Mouse (Mus musculus) limb, embryonic 13.5 days (tissue): ENCODE results near the gene Bola2. TPM values are rescaled to one million over a fixed set of nuclear protein-coding genes. Genes with fewer than 3 reads are reported as not detected.

Experiments
- ATAC-seq: fragments of 200-750 bp; cut with Nextera tagmentation; 2 replicates; pipeline ENCODE4 v1.8.0; 2017; ENCODE audit warnings: low read depth, moderate number of reproducible peaks, moderate TSS enrichment; ENCODE audit not compliant: low FRiP score
- H3K27ac ChIP-seq: fragments of 300-500 bp; sonication (generic); 2 replicates; pipeline ENCODE4 v1.5.1; 2015; ENCODE audit warnings: inconsistent platforms, mild to moderate bottlenecking, moderate library complexity
- H3K27me3 ChIP-seq: fragments of 300-500 bp; sonication (generic); 2 replicates; pipeline ENCODE4 v1.6.1; 2015; ENCODE audit warnings: mild to moderate bottlenecking, inconsistent platforms
- H3K36me3 ChIP-seq: fragments of 300-500 bp; sonication (generic); 2 replicates; pipeline ENCODE4 v1.6.1; 2015; ENCODE audit warnings: inconsistent platforms, mild to moderate bottlenecking, moderate library complexity
- H3K4me1 ChIP-seq: fragments of 300-500 bp; sonication (generic); 2 replicates; pipeline ENCODE4 v1.6.1; 2015; ENCODE audit warnings: inconsistent platforms
- H3K4me2 ChIP-seq: fragments of 300-500 bp; sonication (generic); replicated peaks from 2 replicates; pipeline ENCODE4 v1.6.1; 2015; ENCODE audit warnings: inconsistent platforms, mild to moderate bottlenecking, moderate library complexity
- H3K4me3 ChIP-seq: fragments of 300-500 bp; sonication (generic); 2 replicates; pipeline ENCODE4 v1.5.1; 2015; ENCODE audit warnings: moderate library complexity, mild to moderate bottlenecking, inconsistent platforms
- H3K9ac ChIP-seq: fragments of 300-500 bp; sonication (generic); 2 replicates; pipeline ENCODE4 v1.6.1; 2015; ENCODE audit warnings: mild to moderate bottlenecking, inconsistent platforms
- H3K9me3 ChIP-seq: fragments of 300-500 bp; sonication (generic); 2 replicates; pipeline ENCODE4 v1.6.1; 2016; ENCODE audit warnings: inconsistent platforms
- WGBS: fragments of 180-500 bp; shearing (Covaris S2); methylation state at CpG from one replicate; pipeline ENCODE4 v1.1.7; 2015; 5-methylcytosine and 5-hydroxymethylcytosine counted together
- polyA plus RNA-seq: library from polyadenylated mRNA; unstranded; fragments of >200 nt; fragmentation: Nextera tagmentation; extraction: Ambion mirVana; gene quantifications from 2 replicates; pipeline ENCODE4 v1.2.1, GENCODE M21; 2015

Gene Bola2
- 134 and 138 TPM in 2 replicates for polyA plus RNA-seq

- H3K4me3 ChIP-seq: peak within 1 kb of the TSS; percentile 84
- H3K27me3 ChIP-seq: no peaks in the 10 kb centered on the region
- H3K4me1 ChIP-seq: peaks cover 26% of the 10 kb centered on the region
- peak within 1 kb of the TSS; percentile 90 for H3K9ac ChIP-seq
- H3K9me3 ChIP-seq: no peaks in the 10 kb centered on the region
- peaks cover 27% of the 10 kb centered on the region for H3K36me3 ChIP-seq
- peak within 1 kb of the TSS; percentile 96 for H3K4me2 ChIP-seq
- WGBS: under 1% methylated on average over 31 of the region's 31 CpGs
- ATAC-seq: peak; percentile 58
- peak within 1 kb of the TSS; percentile 95 for H3K27ac ChIP-seq
Observed at GRCm38 (mm10) chr7:126695210-126695611, at the start of gene Bola2. Gene Bola2 (plus strand): TSS chr7:126695401.

- Histone ChIP-seq H3K9ac (no peak overlapping the region), H3K4me2 (no peak overlapping the region), H3K4me1 (peaks cover 12% of the 10 kb centered on the region), H3K27ac (no peak overlapping the region), H3K27me3 (no peaks in the 10 kb centered on the region), H3K36me3 (no peaks in the 10 kb centered on the region), H3K9me3 (no peaks in the 10 kb centered on the region), H3K4me3 (no peak overlapping the region)
- no peak for ATAC-seq
- 37% methylated on average over 5 of the region's 5 CpGs for WGBS
Observed at GRCm38 (mm10) chr7:126645708-126646107, 49.5 kb upstream of the Bola2 start.

- Histone ChIP-seq H3K4me2 (peak overlapping the region; percentile 81), H3K4me3 (peak overlapping the region; percentile 63), H3K36me3 (no peaks in the 10 kb centered on the region), H3K9ac (no peak overlapping the region), H3K27ac (no peak overlapping the region), H3K27me3 (no peaks in the 10 kb centered on the region), H3K9me3 (no peaks in the 10 kb centered on the region), H3K4me1 (peaks cover 12% of the 10 kb centered on the region)
- 81% methylated on average over 4 of the region's 4 CpGs for WGBS
- ATAC-seq: no peak
Observed at GRCm38 (mm10) chr7:126648486-126648885, 46.7 kb upstream of the Bola2 start.

GRCm38 (mm10) chr7:126649231-126650051 is 45.8 kb upstream of the Bola2 start, which contains the start of gene Sgf29:
Gene Sgf29 (plus strand): TSS chr7:126649309.
- Histone ChIP-seq H3K9me3 (no peaks in the 10 kb centered on the region), H3K27me3 (no peaks in the 10 kb centered on the region), H3K4me1 (peaks cover 12% of the 10 kb centered on the region), H3K4me2 (peak within 1 kb of the TSS; percentile 81), H3K4me3 (peak within 1 kb of the TSS; percentile 63), H3K36me3 (no peaks in the 10 kb centered on the region), H3K27ac (peak within 1 kb of the TSS; percentile 93), H3K9ac (peak within 1 kb of the TSS; percentile 74)
- WGBS: 1% methylated on average over 57 of the region's 57 CpGs
- ATAC-seq: peak; percentile 97

- Histone ChIP-seq H3K27me3 (no peaks in the 10 kb centered on the region), H3K4me2 (no peak overlapping the region), H3K27ac (no peak overlapping the region), H3K9me3 (no peaks in the 10 kb centered on the region), H3K9ac (no peak overlapping the region), H3K4me1 (peaks cover 12% of the 10 kb centered on the region), H3K36me3 (no peaks in the 10 kb centered on the region), H3K4me3 (no peak overlapping the region)
- ATAC-seq: no peak
- WGBS: 55% methylated on average over 2 of the region's 2 CpGs
Observed at GRCm38 (mm10) chr7:126650852-126651251, 44.3 kb upstream of the Bola2 start.

- H3K36me3 ChIP-seq: no peaks in the 10 kb centered on the region
- no peak for ATAC-seq
- no peak overlapping the region for H3K27ac ChIP-seq
- H3K9ac ChIP-seq: no peak overlapping the region
- WGBS: 67% methylated on average over 2 of the region's 2 CpGs
- no peaks in the 10 kb centered on the region for H3K9me3 ChIP-seq
- peaks cover 6% of the 10 kb centered on the region for H3K4me1 ChIP-seq
- H3K4me2 ChIP-seq: no peak overlapping the region
- H3K27me3 ChIP-seq: no peaks in the 10 kb centered on the region
- no peak overlapping the region for H3K4me3 ChIP-seq
Observed at GRCm38 (mm10) chr7:126653991-126654390, 41.2 kb upstream of the Bola2 start.

GRCm38 (mm10) chr7:126655695-126656094 is 39.5 kb upstream of the Bola2 start:
- H3K4me3 ChIP-seq: no peak overlapping the region
- no peaks in the 10 kb centered on the region for H3K9me3 ChIP-seq
- WGBS: 95% methylated on average over 3 of the region's 3 CpGs
- no peak overlapping the region for H3K9ac ChIP-seq
- H3K36me3 ChIP-seq: no peaks in the 10 kb centered on the region
- no peak overlapping the region for H3K27ac ChIP-seq
- no peak for ATAC-seq
- H3K4me1 ChIP-seq: no peaks in the 10 kb centered on the region
- no peaks in the 10 kb centered on the region for H3K27me3 ChIP-seq
- H3K4me2 ChIP-seq: no peak overlapping the region

- Histone ChIP-seq H3K4me3 (no peak overlapping the region), H3K4me1 (no peaks in the 10 kb centered on the region), H3K9ac (no peak overlapping the region), H3K4me2 (no peak overlapping the region), H3K9me3 (no peaks in the 10 kb centered on the region), H3K27me3 (no peaks in the 10 kb centered on the region), H3K27ac (no peak overlapping the region), H3K36me3 (peaks cover 9% of the 10 kb centered on the region)
- ATAC-seq: no peak
- WGBS: 74% methylated on average over 1 of the region's 1 CpGs
Observed at GRCm38 (mm10) chr7:126657522-126657921, 37.7 kb upstream of the Bola2 start.

GRCm38 (mm10) chr7:126659771-126660170 is 35.4 kb upstream of the Bola2 start:
- Histone ChIP-seq H3K4me3 (no peak overlapping the region), H3K27ac (no peak overlapping the region), H3K4me1 (no peaks in the 10 kb centered on the region), H3K36me3 (peaks cover 30% of the 10 kb centered on the region), H3K27me3 (no peaks in the 10 kb centered on the region), H3K4me2 (no peak overlapping the region), H3K9me3 (no peaks in the 10 kb centered on the region), H3K9ac (no peak overlapping the region)
- ATAC-seq: no peak
- WGBS: 78% methylated on average over 3 of the region's 3 CpGs

- Histone ChIP-seq H3K27ac (no peak overlapping the region), H3K4me2 (no peak overlapping the region), H3K4me1 (no peaks in the 10 kb centered on the region), H3K9ac (no peak overlapping the region), H3K36me3 (peaks cover 65% of the 10 kb centered on the region), H3K27me3 (no peaks in the 10 kb centered on the region), H3K4me3 (no peak overlapping the region), H3K9me3 (no peaks in the 10 kb centered on the region)
- 81% methylated on average over 8 of the region's 8 CpGs for WGBS
- no peak for ATAC-seq
Observed at GRCm38 (mm10) chr7:126663646-126664045, 31.6 kb upstream of the Bola2 start.

GRCm38 (mm10) chr7:126665269-126665668 is 29.9 kb upstream of the Bola2 start:
- H3K4me1 ChIP-seq: no peaks in the 10 kb centered on the region
- no peak overlapping the region for H3K4me3 ChIP-seq
- no peak for ATAC-seq
- no peak overlapping the region for H3K4me2 ChIP-seq
- H3K9me3 ChIP-seq: no peaks in the 10 kb centered on the region
- H3K27ac ChIP-seq: no peak overlapping the region
- 89% methylated on average over 3 of the region's 3 CpGs for WGBS
- no peaks in the 10 kb centered on the region for H3K27me3 ChIP-seq
- peaks cover 69% of the 10 kb centered on the region for H3K36me3 ChIP-seq
- H3K9ac ChIP-seq: no peak overlapping the region

GRCm38 (mm10) chr7:126667495-126668090 is 27.6 kb upstream of the Bola2 start:
- H3K4me2 ChIP-seq: no peak overlapping the region
- no peaks in the 10 kb centered on the region for H3K4me1 ChIP-seq
- no peak overlapping the region for H3K27ac ChIP-seq
- peaks cover 83% of the 10 kb centered on the region for H3K36me3 ChIP-seq
- ATAC-seq: no peak
- no peaks in the 10 kb centered on the region for H3K27me3 ChIP-seq
- H3K4me3 ChIP-seq: no peak overlapping the region
- H3K9ac ChIP-seq: no peak overlapping the region
- WGBS: 85% methylated on average over 9 of the region's 9 CpGs
- no peaks in the 10 kb centered on the region for H3K9me3 ChIP-seq
